Mouse (Mus musculus): ENCODE results near the gene Nt5dc1.
"Not testable (repeated sequence)": the region's sequence is repeated elsewhere in the genome, so short reads cannot be mapped to it uniquely, and the experiment has no call there.

Gene Nt5dc1

GRCm38 (mm10) chr10:34418204-34418756 is at the start of gene Nt5dc1:
Nt5dc1 (minus strand) TSS chr10:34418552.
- peak; percentile 73 to 83 for DNase-seq (ENCODE audit: low spot score in 2 of 2)

- no peak for DNase-seq (ENCODE audit: low spot score in 2 of 2)
Measured at GRCm38 (mm10) chr10:34464321-34464720, 46.0 kb upstream of the Nt5dc1 start.

GRCm38 (mm10) chr10:34461451-34461850 is 43.1 kb upstream of the Nt5dc1 start:
- no peak for DNase-seq (ENCODE audit: low spot score in 2 of 2)

- DNase-seq (ENCODE audit: low spot score in 2 of 2), result no peak
Measured at GRCm38 (mm10) chr10:34449469-34449868, 31.1 kb upstream of the Nt5dc1 start.

GRCm38 (mm10) chr10:34434191-34434590 is 15.8 kb upstream of the Nt5dc1 start:
- not testable (repeated sequence) for DNase-seq (ENCODE audit: low spot score in 2 of 2)

- no peak for DNase-seq (ENCODE audit: low spot score in 2 of 2)
Measured at GRCm38 (mm10) chr10:34431783-34432182, 13.4 kb upstream of the Nt5dc1 start.

- DNase-seq (ENCODE audit: low spot score in 2 of 2), result not testable (repeated sequence)
Measured at GRCm38 (mm10) chr10:34418794-34419193, 442 bp upstream of the Nt5dc1 start.

- no peak for DNase-seq (ENCODE audit: low spot score in 2 of 2)
Measured at GRCm38 (mm10) chr10:34399267-34399666, 19.1 kb downstream of the Nt5dc1 start.

- DNase-seq (ENCODE audit: low spot score in 2 of 2), result no peak
Measured at GRCm38 (mm10) chr10:34396959-34397358, 21.4 kb downstream of the Nt5dc1 start.

- DNase-seq (ENCODE audit: low spot score in 2 of 2), result no peak
Measured at GRCm38 (mm10) chr10:34389681-34390080, 28.7 kb downstream of the Nt5dc1 start, which contains the start of gene Col10a1. Col10a1 (plus strand) TSS chr10:34389981.

GRCm38 (mm10) chr10:34385636-34386035 is 32.7 kb downstream of the Nt5dc1 start:
- DNase-seq (ENCODE audit: low spot score in 2 of 2), result no peak

- no peak for DNase-seq (ENCODE audit: low spot score in 2 of 2)
Measured at GRCm38 (mm10) chr10:34373332-34373731, 45.0 kb downstream of the Nt5dc1 start.

GRCm38 (mm10) chr10:34368138-34368537 is 50.2 kb downstream of the Nt5dc1 start:
- peak in 1 of 2 experiments; percentile 11 for DNase-seq (ENCODE audit: low spot score in 2 of 2)

- DNase-seq (ENCODE audit: low spot score in 2 of 2), result no peak
Measured at GRCm38 (mm10) chr10:34363756-34364155, 54.6 kb downstream of the Nt5dc1 start.

GRCm38 (mm10) chr10:34358263-34358662 is 60.1 kb downstream of the Nt5dc1 start:
- DNase-seq (ENCODE audit: low spot score in 2 of 2), result no peak

GRCm38 (mm10) chr10:34352166-34352565 is 66.2 kb downstream of the Nt5dc1 start:
- DNase-seq (ENCODE audit: low spot score in 2 of 2), result no peak

- DNase-seq (ENCODE audit: low spot score in 2 of 2), result no peak
Measured at GRCm38 (mm10) chr10:34341886-34342285, 76.5 kb downstream of the Nt5dc1 start.

- no peak for DNase-seq (ENCODE audit: low spot score in 2 of 2)
Measured at GRCm38 (mm10) chr10:34341014-34341413, 77.3 kb downstream of the Nt5dc1 start.

- peak in 1 of 2 experiments; percentile 38 for DNase-seq (ENCODE audit: low spot score in 2 of 2)
Measured at GRCm38 (mm10) chr10:34328310-34328709, 90.0 kb downstream of the Nt5dc1 start.

GRCm38 (mm10) chr10:34327144-34327543 is 91.2 kb downstream of the Nt5dc1 start:
- DNase-seq (ENCODE audit: low spot score in 2 of 2), result no peak

- DNase-seq (ENCODE audit: low spot score in 2 of 2), result no peak
Measured at GRCm38 (mm10) chr10:34326701-34327100, 91.7 kb downstream of the Nt5dc1 start.

GRCm38 (mm10) chr10:34320809-34321208 is 97.5 kb downstream of the Nt5dc1 start:
- DNase-seq (ENCODE audit: low spot score in 2 of 2), result no peak

- no peak for DNase-seq (ENCODE audit: low spot score in 2 of 2)
Measured at GRCm38 (mm10) chr10:34317217-34317606, 101.1 kb downstream of the Nt5dc1 start.

All from frontal cortex, postnatal 14 days (tissue).